Mouse (Mus musculus) neural tube, embryonic 14.5 days (tissue): ENCODE data around the gene Catsper3. TPM values are rescaled to one million over a fixed set of nuclear protein-coding genes. Genes with fewer than 3 reads are reported as not detected.
A peak's percentile ranks its signal among the peaks of the same experiment; 100 is the strongest.

Experiments used
- ATAC-seq: fragments of 200-750 bp; cut with Nextera tagmentation; 2 replicates; pipeline ENCODE4 v1.8.0; 2017; ENCODE audit warnings: low read depth, mild to moderate bottlenecking, moderate TSS enrichment, moderate library complexity
- H3K27ac ChIP-seq: fragments of 300-500 bp; sonication (generic); 2 replicates; pipeline ENCODE4 v1.5.1; 2014; ENCODE audit warnings: low read depth, mild to moderate bottlenecking, control low read depth, low read length, moderate library complexity, mixed read lengths
- H3K27me3 ChIP-seq: fragments of 300-500 bp; sonication (generic); 2 replicates; pipeline ENCODE4 v1.6.1; 2014; ENCODE audit warnings: low read length; ENCODE audit not compliant: control insufficient read depth, insufficient read depth
- H3K36me3 ChIP-seq: fragments of 300-500 bp; sonication (generic); 2 replicates; pipeline ENCODE4 v1.6.1; 2014; ENCODE audit warnings: low read length, mixed read lengths; ENCODE audit not compliant: control insufficient read depth, insufficient read depth
- H3K4me1 ChIP-seq: fragments of 300-500 bp; sonication (generic); 2 replicates; pipeline ENCODE4 v1.6.1; 2014; ENCODE audit warnings: low read length; ENCODE audit not compliant: control insufficient read depth, insufficient read depth
- H3K4me2 ChIP-seq: fragments of 300-500 bp; sonication (generic); 2 replicates; pipeline ENCODE4 v1.6.1; 2014; ENCODE audit warnings: mild to moderate bottlenecking, low read depth, low read length, control low read depth
- H3K4me3 ChIP-seq: fragments of 300-500 bp; sonication (generic); 2 replicates; pipeline ENCODE4 v1.5.1; 2014; ENCODE audit warnings: low read depth, low read length, control low read depth, mixed read lengths
- H3K9ac ChIP-seq: fragments of 300-500 bp; sonication (generic); replicated peaks from 2 replicates; pipeline ENCODE4 v1.6.1; 2014; ENCODE audit warnings: low read depth, mild to moderate bottlenecking, control low read depth, low read length, mixed read lengths
- H3K9me3 ChIP-seq: fragments of 300-500 bp; sonication (generic); 2 replicates; pipeline ENCODE4 v1.6.1; 2016; ENCODE audit warnings: low read length; ENCODE audit not compliant: control insufficient read depth
- WGBS: fragments of 180-500 bp; shearing (Covaris S2); extraction: QIAGEN DNeasy Blood & Tissue Kit; methylation state at CpG from one replicate; pipeline ENCODE4 v1.1.7; 2014; 5-methylcytosine and 5-hydroxymethylcytosine counted together
- polyA plus RNA-seq: library from polyadenylated mRNA; unstranded; fragments of >200 nt; fragmentation: Nextera tagmentation; extraction: Ambion mirVana; gene quantifications from 2 replicates; pipeline ENCODE4 v1.2.1, GENCODE M21; 2014

The Catsper3 gene
- polyA plus RNA-seq, 1 experiment from 2014 or later = not detected

DNA sequence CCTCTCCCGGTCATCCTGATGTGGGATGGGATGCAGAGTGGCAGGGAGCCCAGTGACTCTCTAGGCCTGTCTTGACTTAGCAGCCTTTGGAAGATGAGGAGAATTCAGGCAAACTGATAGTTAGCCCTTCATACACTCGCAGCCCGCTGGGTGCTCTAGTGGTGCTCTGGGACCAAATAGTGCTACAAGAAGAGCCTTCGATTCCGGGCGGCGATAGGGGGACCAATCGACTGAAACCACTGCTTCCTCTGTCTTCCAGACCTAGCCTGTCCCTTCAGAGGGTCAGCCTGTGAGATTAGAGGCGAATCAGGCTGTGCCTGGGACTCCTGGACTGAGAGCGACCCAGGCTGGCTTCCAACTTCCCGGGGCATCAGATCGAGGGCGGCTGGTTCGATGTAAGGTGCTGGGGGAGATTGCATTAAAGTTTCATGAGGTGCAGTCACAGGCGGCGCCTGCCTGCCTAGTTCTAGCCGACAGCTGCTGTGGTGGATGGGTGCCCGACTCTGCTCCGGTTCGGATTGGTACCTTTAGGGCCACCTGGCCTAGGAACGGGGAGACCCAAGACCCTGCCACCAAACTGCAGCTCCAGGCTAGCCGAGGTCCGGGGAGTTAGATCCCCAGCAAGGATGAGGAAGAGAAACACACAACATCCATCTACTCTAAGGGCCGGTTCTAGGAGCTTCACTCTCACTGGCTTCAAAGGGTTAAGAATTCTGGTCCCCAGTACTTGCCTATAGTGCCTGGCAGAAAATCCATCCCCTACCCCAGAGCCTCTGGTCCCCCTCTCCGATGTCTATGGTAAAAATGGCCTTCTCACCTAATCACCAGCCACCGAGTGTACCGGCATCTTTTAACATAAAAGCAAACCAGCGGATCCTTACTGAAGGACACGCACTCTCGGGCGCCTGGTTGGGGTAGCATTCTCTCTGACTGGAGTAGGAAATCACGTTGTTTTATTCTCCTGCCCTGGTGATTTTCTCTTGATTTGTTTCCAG, 52.7 kb downstream of the Catsper3 start:
- no peak overlapping the region for H3K4me2 ChIP-seq
- H3K9me3 ChIP-seq = no peaks in the 10 kb centered on the region
- under 1% methylated on average over 32 of the region's 32 CpGs for WGBS
- no peak overlapping the region for H3K27ac ChIP-seq
- no peaks in the 10 kb centered on the region for H3K36me3 ChIP-seq
- peaks cover 72% of the 10 kb centered on the region for H3K27me3 ChIP-seq
- ATAC-seq = no peak
- H3K4me3 ChIP-seq = no peak overlapping the region
- H3K9ac ChIP-seq = no peak overlapping the region
- H3K4me1 ChIP-seq = 0 out of 2 replicates have a peak, but pooled peaks cover 3% of the 10 kb centered on the region

DNA sequence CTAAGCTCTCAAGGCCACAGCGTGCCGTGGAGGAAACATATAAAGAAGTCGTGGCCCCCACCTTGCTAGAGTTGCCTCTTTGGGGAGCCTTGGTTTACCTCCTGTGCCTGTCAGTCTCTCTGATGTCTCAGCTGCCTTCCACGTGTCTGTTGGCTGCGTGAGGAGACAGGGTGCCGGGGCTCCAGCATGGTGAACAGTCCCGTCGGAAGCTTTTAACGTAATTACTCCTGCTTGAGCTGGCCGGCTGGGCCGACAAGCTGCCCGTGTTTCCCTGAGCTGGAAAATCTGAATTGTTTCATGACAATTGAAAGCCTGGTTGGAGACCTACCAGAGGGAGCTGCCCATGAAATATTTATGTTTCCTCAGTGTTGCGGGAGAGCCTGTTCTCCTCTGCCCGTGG, 55.9 kb downstream of the Catsper3 start:
- Histone ChIP-seq H3K36me3 (no peaks in the 10 kb centered on the region), H3K27ac (no peak overlapping the region), H3K27me3 (peaks cover 52% of the 10 kb centered on the region), H3K9me3 (no peaks in the 10 kb centered on the region), H3K4me2 (no peak overlapping the region), H3K4me3 (no peak overlapping the region), H3K9ac (no peak overlapping the region), H3K4me1 (0 out of 2 replicates have a peak, but pooled peaks cover 3% of the 10 kb centered on the region)
- WGBS = 16% methylated on average over 14 of the region's 14 CpGs
- ATAC-seq = no peak

DNA sequence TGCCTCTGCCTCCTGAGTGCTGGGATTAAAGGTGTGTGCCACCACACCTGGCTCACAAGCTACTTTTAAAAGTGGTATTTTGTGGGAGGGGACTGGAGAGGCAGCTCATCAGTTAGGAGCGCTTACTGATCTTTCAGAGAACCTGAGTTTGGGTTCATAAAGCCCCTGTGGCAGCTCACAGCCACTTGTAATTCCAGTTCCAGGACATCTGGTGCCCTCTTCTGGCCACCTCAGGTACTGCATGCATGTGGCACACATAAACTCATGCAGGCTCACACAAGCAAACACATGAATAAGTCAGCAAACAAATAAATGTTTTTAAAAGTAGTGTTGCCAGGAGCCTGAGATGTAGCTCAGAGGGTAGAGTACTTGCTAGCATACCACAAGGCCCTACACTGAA, 59.3 kb downstream of the Catsper3 start:
- Histone ChIP-seq H3K36me3 (no peaks in the 10 kb centered on the region), H3K9me3 (no peaks in the 10 kb centered on the region), H3K4me3 (no peak overlapping the region), H3K4me2 (no peak overlapping the region), H3K4me1 (no peaks in the 10 kb centered on the region), H3K27me3 (peaks cover 39% of the 10 kb centered on the region), H3K27ac (no peak overlapping the region), H3K9ac (no peak overlapping the region)
- WGBS = 89% methylated on average over 1 of the region's 1 CpGs
- no peak for ATAC-seq

DNA sequence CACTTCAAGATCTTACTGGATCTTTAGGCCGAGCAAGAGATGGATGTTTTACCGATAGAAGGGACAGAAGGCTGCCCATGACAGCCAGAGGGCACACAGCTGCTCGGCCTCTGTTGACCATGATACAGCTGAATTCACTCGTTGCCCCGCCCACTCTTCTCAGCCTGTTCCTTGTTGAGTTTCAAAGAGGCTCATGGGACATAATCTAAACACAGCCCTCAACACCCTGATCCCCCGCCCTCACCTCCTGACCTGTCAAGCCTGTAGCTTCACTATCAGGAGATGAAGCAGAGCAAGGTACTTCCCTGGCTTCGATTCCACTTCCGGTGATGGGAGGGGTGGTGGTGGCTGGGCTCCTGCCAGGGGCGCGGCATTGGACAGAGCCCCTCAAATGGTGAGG, 63.4 kb downstream of the Catsper3 start:
- no peak for ATAC-seq
- Histone ChIP-seq H3K4me2 (no peak overlapping the region), H3K4me3 (no peak overlapping the region), H3K27ac (no peak overlapping the region), H3K4me1 (no peaks in the 10 kb centered on the region), H3K36me3 (no peaks in the 10 kb centered on the region), H3K9me3 (no peaks in the 10 kb centered on the region), H3K27me3 (peaks cover 14% of the 10 kb centered on the region), H3K9ac (no peak overlapping the region)
- 49% methylated on average over 10 of the region's 10 CpGs for WGBS

DNA sequence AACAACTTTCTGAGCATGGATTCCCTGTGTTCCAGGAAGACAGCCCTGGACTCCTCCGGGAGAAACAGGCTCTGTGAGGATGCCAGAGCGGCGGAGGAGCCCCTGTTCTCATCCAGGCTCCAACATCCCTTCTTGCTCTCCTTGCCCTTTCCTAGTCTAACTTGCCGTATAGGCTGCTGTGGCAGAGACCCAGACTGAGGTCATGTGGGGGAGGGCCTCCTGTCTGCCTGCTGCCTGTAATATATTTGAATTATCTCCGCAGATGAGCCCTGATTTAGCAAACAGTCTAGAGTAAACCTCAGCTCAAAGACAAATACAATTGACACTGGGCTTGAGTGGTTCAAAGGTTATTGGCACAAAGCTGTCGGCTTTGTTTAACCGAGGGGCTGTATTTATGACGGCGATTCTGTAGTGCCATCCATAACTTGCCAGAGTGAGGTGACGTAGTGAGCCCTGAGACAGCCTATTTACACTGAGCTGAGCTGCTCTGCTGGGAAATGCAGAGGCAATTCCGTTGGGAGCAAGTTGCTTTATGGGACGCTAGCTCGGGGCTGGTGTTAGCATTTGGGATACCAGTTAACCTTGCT, 64.3 kb downstream of the Catsper3 start:
- ATAC-seq = peak; percentile 34; the same call in 1 of the 2 replicates
- WGBS = 16% methylated on average over 13 of the region's 13 CpGs
- no peaks in the 10 kb centered on the region for H3K36me3 ChIP-seq

DNA sequence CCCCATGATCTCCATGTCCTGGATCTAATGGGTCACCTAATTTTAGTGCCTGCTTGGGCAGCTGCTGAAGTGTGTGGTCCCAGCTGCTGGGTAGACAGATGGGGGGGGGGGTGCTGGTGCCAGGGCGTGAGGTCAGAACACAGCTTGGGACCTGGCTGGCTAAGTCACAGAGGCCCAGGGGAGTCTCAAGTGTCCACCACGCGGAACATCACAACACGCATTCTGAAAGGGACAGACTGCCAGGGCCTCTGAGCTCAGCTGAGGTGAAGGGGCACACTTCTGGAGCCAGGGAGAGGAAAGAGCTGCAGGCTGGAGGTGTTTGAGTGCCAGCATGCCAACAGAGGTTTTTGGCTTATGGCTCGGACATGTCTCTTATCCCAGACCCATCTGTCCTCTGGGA, 66.4 kb downstream of the Catsper3 start:
- ATAC-seq = no peak
- H3K9me3 ChIP-seq = no peaks in the 10 kb centered on the region
- 69% methylated on average over 5 of the region's 5 CpGs for WGBS
- H3K27ac ChIP-seq = no peak overlapping the region
- H3K27me3 ChIP-seq = peaks cover 14% of the 10 kb centered on the region
- H3K4me3 ChIP-seq = no peak overlapping the region
- no peak overlapping the region for H3K4me2 ChIP-seq
- no peaks in the 10 kb centered on the region for H3K4me1 ChIP-seq
- no peak overlapping the region for H3K9ac ChIP-seq
- H3K36me3 ChIP-seq = no peaks in the 10 kb centered on the region

More for the DNA sequence above, 64.3 kb downstream of the Catsper3 start:
- Histone ChIP-seq H3K9ac (no peak overlapping the region), H3K27ac (no peak overlapping the region), H3K9me3 (no peaks in the 10 kb centered on the region), H3K27me3 (peaks cover 14% of the 10 kb centered on the region), H3K4me1 (no peaks in the 10 kb centered on the region), H3K4me3 (no peak overlapping the region), H3K4me2 (no peak overlapping the region)

DNA sequence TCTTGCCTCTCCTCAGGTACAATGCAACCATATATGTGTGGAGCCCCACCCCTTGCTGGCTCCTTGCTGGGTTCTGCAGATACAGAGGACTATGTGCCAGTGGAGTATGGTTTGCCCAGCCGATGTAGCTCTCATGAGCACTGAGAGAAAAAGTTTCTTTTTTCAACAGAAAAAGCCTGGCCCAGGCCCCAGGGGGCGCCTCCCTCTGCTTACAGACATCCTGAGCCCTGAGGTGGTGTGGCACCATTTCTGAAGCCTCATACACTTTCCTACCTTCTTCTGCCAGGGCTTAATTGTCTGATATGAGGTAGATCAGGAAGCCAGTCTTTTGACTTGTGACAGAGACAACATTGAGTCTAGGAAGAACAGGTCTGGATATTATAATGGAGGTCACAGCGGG, 67.8 kb downstream of the Catsper3 start:
- Histone ChIP-seq H3K36me3 (no peaks in the 10 kb centered on the region), H3K9me3 (no peaks in the 10 kb centered on the region), H3K27ac (no peak overlapping the region), H3K4me3 (no peak overlapping the region), H3K4me2 (no peak overlapping the region), H3K9ac (no peak overlapping the region), H3K27me3 (peaks cover 11% of the 10 kb centered on the region; the same call in 1 of the 2 replicates), H3K4me1 (no peaks in the 10 kb centered on the region)
- ATAC-seq = no peak
- WGBS = 72% methylated on average over 3 of the region's 3 CpGs

DNA sequence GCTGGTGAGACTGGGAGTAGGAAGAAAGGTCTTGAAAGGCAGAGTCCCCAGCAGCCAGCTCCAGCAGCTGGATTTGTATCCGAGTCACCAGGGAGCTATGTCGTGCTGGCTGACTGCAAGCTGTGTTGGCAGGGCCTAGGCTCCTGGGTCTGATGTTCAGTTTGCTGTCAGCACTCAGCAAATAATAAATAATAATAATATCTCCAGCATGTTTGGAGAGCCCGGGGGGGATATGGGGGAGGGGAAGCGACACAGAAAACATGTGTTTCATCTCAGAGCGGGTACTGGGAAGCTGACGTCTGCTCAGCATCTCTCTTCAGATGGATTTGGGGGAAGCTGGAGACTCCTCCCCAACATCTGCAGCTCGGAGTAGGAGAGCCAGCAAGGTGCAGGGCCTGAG, 71.4 kb downstream of the Catsper3 start:
- H3K9ac ChIP-seq = no peak overlapping the region
- no peaks in the 10 kb centered on the region for H3K36me3 ChIP-seq
- no peak for ATAC-seq
- WGBS = 68% methylated on average over 7 of the region's 7 CpGs
- H3K27ac ChIP-seq = no peak overlapping the region
- no peaks in the 10 kb centered on the region for H3K9me3 ChIP-seq
- peaks cover 11% of the 10 kb centered on the region; the same call in 1 of the 2 replicates for H3K27me3 ChIP-seq
- no peak overlapping the region for H3K4me3 ChIP-seq
- H3K4me2 ChIP-seq = no peak overlapping the region
- no peaks in the 10 kb centered on the region for H3K4me1 ChIP-seq

DNA sequence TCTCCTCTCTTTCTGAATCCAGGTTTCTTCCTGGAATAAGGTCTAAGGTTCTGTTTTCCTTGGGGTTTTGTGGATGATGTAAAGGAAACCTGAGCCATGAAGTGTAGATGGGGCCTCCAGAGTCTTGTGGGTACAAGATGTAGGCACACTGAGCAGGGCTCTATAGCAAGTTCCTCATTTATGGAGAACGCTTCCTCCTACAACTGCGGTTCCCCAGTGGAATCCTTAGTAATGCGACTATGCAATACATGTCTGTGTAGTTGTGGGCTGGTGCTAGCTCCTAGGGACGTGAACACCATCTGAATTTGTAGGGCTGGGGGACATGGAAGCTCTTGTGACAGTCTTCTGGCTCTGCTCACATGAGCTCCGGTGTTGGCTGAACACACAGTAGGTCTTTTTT, 74.1 kb downstream of the Catsper3 start:
- no peak for ATAC-seq
- H3K4me2 ChIP-seq = no peak overlapping the region
- no peak overlapping the region for H3K9ac ChIP-seq
- H3K27ac ChIP-seq = no peak overlapping the region
- peaks cover 11% of the 10 kb centered on the region; the same call in 1 of the 2 replicates for H3K27me3 ChIP-seq
- H3K36me3 ChIP-seq = no peaks in the 10 kb centered on the region
- no peaks in the 10 kb centered on the region for H3K4me1 ChIP-seq
- no peak overlapping the region for H3K4me3 ChIP-seq
- WGBS = 86% methylated on average over 5 of the region's 5 CpGs
- H3K9me3 ChIP-seq = no peaks in the 10 kb centered on the region
